Mouse (Mus musculus): Measurements from ENCODE around the gene Camta1.

DNA sequence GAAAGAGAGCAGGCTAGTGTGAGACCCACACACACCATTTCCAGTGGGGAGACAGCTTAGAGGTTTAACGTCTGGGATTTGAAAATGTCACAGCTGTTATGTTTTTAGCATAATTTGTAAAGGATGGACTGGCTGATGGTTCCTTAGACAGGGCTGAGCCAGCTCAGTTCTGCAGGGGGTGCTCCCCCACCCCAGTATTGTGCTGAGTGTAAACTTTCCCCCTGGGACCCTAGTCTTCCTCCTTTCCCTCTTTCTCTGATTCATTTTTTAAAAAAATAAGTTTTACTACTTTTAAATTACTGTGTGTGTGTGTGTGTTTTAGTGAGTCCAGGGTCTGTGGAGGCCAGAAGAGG, 904.6 kb downstream of the Camta1 start:
- TF ChIP-seq CTCF (IDR thresholded peaks at IDR 0.05; ENCODE audit: low read depth) (no peak), EP300 (IDR thresholded peaks at IDR 0.05; ENCODE audit: low read depth) (no peak)
